9 mouse cellular contexts compared by ENCODE assay signal in the genomic region with DNA sequence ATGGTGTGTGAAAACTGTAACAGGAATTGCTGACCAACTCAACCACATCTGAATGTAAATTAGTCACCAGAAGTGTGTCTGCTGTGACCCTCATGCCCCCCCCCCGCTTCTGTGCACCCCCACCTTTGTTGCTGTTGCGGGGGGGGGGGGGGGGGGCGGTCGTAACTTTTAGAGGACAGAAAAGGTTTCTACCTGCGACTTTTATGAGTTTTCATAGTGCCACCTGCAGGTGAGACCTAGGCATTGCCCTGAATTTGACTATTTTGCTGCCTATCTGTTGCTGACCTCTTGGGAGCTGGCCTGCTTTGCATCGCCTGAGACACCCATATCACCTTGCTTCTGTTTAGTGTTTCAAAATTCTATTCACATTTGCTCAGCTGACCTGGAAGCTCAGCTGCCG. TPM values are rescaled to one million over a fixed set of nuclear protein-coding genes. Genes with fewer than 3 reads are reported as not detected.
DNase-seq lines count a peak whose midpoint lies in the region; ATAC-seq and TF ChIP-seq lines count a peak whose summit lies in the region.
"Had no signal": no experiment of that assay in that cellular context is flagged by ENCODE, and none has a peak within 500 bp of the region (broad histone marks: within the 10 kb centered on the region; RNA-seq: fewer than 3 reads in every experiment).

No protein-coding gene starts in this region.

- no peaks in the 10 kb centered on the region for H3K36me3 ChIP-seq in kidney, embryonic 15.5 days
- no peaks in the 10 kb centered on the region for H3K36me3 ChIP-seq in liver, postnatal 0 days (replicated peaks; ENCODE audit: insufficient read depth, low read length)
- H3K36me3 ChIP-seq: liver, embryonic 15.5 days had no signal

- no peaks in the 10 kb centered on the region for H3K9me3 ChIP-seq in kidney, embryonic 15.5 days (replicated peaks)
- no peaks in the 10 kb centered on the region for H3K9me3 ChIP-seq in liver, postnatal 0 days (ENCODE audit: low read length)
- H3K9me3 ChIP-seq: liver, embryonic 15.5 days had no signal

- peak; percentile 67 for DNase-seq in kidney, adult 18-20 months
- DNase-seq in ES-CJ7 (ENCODE audit: low read depth, low spot score): peak; percentile 71
- peak; percentile 29 for DNase-seq in gastrocnemius, postnatal 10 days
- peak; percentile 73 for DNase-seq in liver, postnatal 0 days
- peak; percentile 78 to 84 for DNase-seq in spleen, postnatal 36 days (ENCODE audit: low spot score in 2 of 2)

- 8% methylated on average over 7 of the region's 7 CpGs for WGBS in kidney, embryonic 15.5 days
- WGBS in bone marrow, adult 2 months: 8% methylated on average over 7 of the region's 7 CpGs
- 9% methylated on average over 6 of the region's 7 CpGs for whole genome bisulfite sequencing in liver, postnatal 0 days (ENCODE audit: insufficient replicate concordance)

- TF ChIP-seq EP300 in liver, postnatal 0 days (IDR thresholded peaks at IDR 0.05; ENCODE audit: low read depth): no peak

- TF ChIP-seq POLR2A in bone marrow, adult 2 months (IDR thresholded peaks at IDR 0.05; ENCODE audit: borderline replicate concordance, control insufficient read depth, low read depth, low read length): no peak

- peak; percentile 46 for TF ChIP-seq CTCF in bone marrow, adult 2 months (IDR thresholded peaks at IDR 0.05; ENCODE audit: control insufficient read depth, insufficient read depth, low read length)
- peak; percentile 76 for TF ChIP-seq CTCF in liver, postnatal 0 days (IDR thresholded peaks at IDR 0.05; ENCODE audit: low read depth)

- H3K9ac ChIP-seq in kidney, embryonic 15.5 days: no peak overlapping the region
- no peak overlapping the region for H3K9ac ChIP-seq in liver, postnatal 0 days (replicated peaks)
- H3K9ac ChIP-seq: liver, embryonic 15.5 days had no signal

- ATAC-seq in kidney, embryonic 15.5 days (replicated peaks; ENCODE audit: low FRiP score): no peak
- ATAC-seq in liver, postnatal 0 days: no peak
- no peak for ATAC-seq in activated CD4-positive, CD25-positive, alpha-beta regulatory T cell, adult 4 months

- H3K4me3 ChIP-seq in kidney, embryonic 15.5 days (replicated peaks): no peak overlapping the region
- no peak overlapping the region for H3K4me3 ChIP-seq in bone marrow, adult 2 months (replicated peaks; ENCODE audit: control insufficient read depth, low read depth, low read length)
- H3K4me3 ChIP-seq in liver, postnatal 0 days (ENCODE audit: low read depth, low read length): no peak overlapping the region
- H3K4me3 ChIP-seq: liver, embryonic 15.5 days had no signal

- no peak overlapping the region for H3K4me2 ChIP-seq in kidney, embryonic 15.5 days
- no peak overlapping the region for H3K4me2 ChIP-seq in liver, postnatal 0 days (ENCODE audit: low read depth, low read length)
- H3K4me2 ChIP-seq: liver, embryonic 15.5 days had no signal

- peaks cover 8% of the 10 kb centered on the region for H3K4me1 ChIP-seq in kidney, embryonic 15.5 days
- H3K4me1 ChIP-seq in bone marrow, adult 2 months (ENCODE audit: control insufficient read depth, insufficient read depth, low read length): peaks cover 6% of the 10 kb centered on the region; the same call in 1 of the 2 replicates
- peaks cover 26% of the 10 kb centered on the region for H3K4me1 ChIP-seq in liver, postnatal 0 days (ENCODE audit: insufficient read depth)

- H3K27ac ChIP-seq in kidney, embryonic 15.5 days: no peak overlapping the region
- no peak overlapping the region for H3K27ac ChIP-seq in bone marrow, adult 2 months (ENCODE audit: control insufficient read depth, insufficient read depth, low read depth, low read length, poor library complexity)
- no peak overlapping the region for H3K27ac ChIP-seq in liver, postnatal 0 days (ENCODE audit: low read depth)
- H3K27ac ChIP-seq: liver, embryonic 15.5 days had no signal

- H3K27me3 ChIP-seq in kidney, embryonic 15.5 days: no peaks in the 10 kb centered on the region
- no peaks in the 10 kb centered on the region for H3K27me3 ChIP-seq in liver, postnatal 0 days (ENCODE audit: insufficient read depth, low read length)
- H3K27me3 ChIP-seq: liver, embryonic 15.5 days had no signal

RNA-seq across cellular contexts. Expression of gene Grb2, which starts 6.1 kb away (rescaled TPM):
- 92.0 and 98.4 TPM in 2 replicates for polyA plus RNA-seq in kidney, embryonic 15.5 days (2015; fragmentation: Nextera tagmentation; extraction: Ambion mirVana)
- 35.9 and 53.6 TPM in 2 replicates for polyA plus RNA-seq in bone marrow, adult 2 months (2011; ENCODE audit: insufficient read depth, insufficient read length, low replicate concordance, missing spikeins)
- 10 to 100 TPM; 93.7 to 95.9 TPM for total RNA-seq in gastrocnemius, postnatal 10 days (2021)
- polyA plus RNA-seq in liver, postnatal 0 days (2015; fragmentation: Nextera tagmentation; extraction: Ambion mirVana): 40.4 and 45.6 TPM in 2 replicates
- polyA plus RNA-seq in activated CD4-positive, CD25-positive, alpha-beta regulatory T cell, adult 4 months (2017; shearing (Covaris generic)): 10 to 100 TPM; 28.3 to 34.4 TPM

RNA-seq across cellular contexts. Expression of gene Tmem94, which starts 50.7 kb away (rescaled TPM):
- polyA plus RNA-seq in kidney, embryonic 15.5 days (2015; fragmentation: Nextera tagmentation; extraction: Ambion mirVana): 26.6 and 27.0 TPM in 2 replicates
- polyA plus RNA-seq in bone marrow, adult 2 months (2011; ENCODE audit: insufficient read depth, insufficient read length, low replicate concordance, missing spikeins): 12.0 and 25.5 TPM in 2 replicates
- 10 to 100 TPM; 55.6 to 60.0 TPM for total RNA-seq in gastrocnemius, postnatal 10 days (2021)
- 4.1 and 4.2 TPM in 2 replicates for polyA plus RNA-seq in liver, postnatal 0 days (2015; fragmentation: Nextera tagmentation; extraction: Ambion mirVana)
- polyA plus RNA-seq in activated CD4-positive, CD25-positive, alpha-beta regulatory T cell, adult 4 months (2017; shearing (Covaris generic)): 10 to 100 TPM in 1 of 2 experiments, 1 to 10 TPM in 1; 9.2 to 14.6 TPM

Comparison
In these comparisons a context has a peak if more than half of its experiments do, and no peak if none do; other contexts are left out.
1. DNase-seq: peak in every context shown above with its lines; median percentile 81 in spleen, postnatal 36 days; 73 in liver, postnatal 0 days; 71 in ES-CJ7; 67 in kidney, adult 18-20 months; 29 in gastrocnemius, postnatal 10 days.